37 mouse cellular contexts compared by ENCODE assay signal in the genomic region with DNA sequence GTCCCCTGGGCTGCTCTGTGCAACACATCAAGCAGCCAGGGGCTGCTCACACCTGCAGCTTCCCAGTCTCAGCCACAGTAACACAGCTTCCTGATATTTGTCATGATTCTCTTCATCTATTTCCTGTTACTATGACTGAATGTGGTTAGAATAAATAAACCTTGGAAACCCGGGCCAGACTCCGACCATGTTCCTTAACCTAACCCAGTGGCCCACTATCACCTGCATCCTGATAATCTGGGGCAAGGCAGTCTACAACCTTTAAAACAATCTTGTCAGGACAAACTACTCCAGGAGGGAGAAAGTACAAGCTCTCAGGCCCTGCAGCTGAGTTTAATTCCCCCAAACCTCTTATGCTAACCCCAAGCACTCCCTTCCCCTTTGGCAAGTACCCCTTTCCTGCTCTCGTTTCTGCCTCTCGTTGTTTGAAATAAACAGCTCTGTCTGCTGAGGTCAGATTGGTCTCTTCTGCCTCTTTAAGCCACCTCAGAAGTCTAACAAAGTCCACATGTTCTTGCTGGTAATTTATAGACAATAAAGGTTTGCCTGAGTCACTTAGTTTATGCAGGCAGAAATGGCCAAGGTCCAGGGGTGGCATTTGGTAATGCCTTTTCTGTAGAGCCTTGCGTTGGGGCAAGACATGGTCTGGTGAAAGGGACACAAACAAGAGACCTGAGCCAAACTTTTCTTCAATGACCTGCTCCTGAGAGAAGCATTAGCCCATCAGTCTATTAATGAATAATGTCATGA. TPM values are rescaled to one million over a fixed set of nuclear protein-coding genes. Genes with fewer than 3 reads are reported as not detected.
A peak's percentile ranks its signal among the peaks of the same experiment; 100 is the strongest.
DNase-seq lines count a peak whose midpoint lies in the region; ATAC-seq lines count a peak whose summit lies in the region.
"Had no signal": no experiment of that assay in that cellular context is flagged by ENCODE, and none has a peak within 500 bp of the region (broad histone marks: within the 10 kb centered on the region; RNA-seq: fewer than 3 reads in every experiment).

No protein-coding gene starts in this region.

- WGBS in large intestine, adult 2 months: 10% methylated on average over 5 of the region's 5 CpGs

- ATAC-seq in hematopoietic stem cell, adult 5-6 weeks (replicated peaks in 1 of 2; ENCODE audit: insufficient read depth in 1 of 2, low FRiP score in 2 of 2, low TSS enrichment in 1 of 2, low read depth in 1 of 2, poor library complexity in 2 of 2, severe bottlenecking in 2 of 2): peak; percentile 20 to 24
- ATAC-seq: forebrain, embryonic 13.5 days; Patski had no signal

- DNase-seq in 416B (ENCODE audit: low read depth) (peak; percentile 36), A20 (ENCODE audit: low read depth, low spot score) (peak; percentile 51)
- peak; percentile 56 for DNase-seq in large intestine, adult 2 months (ENCODE audit: low read depth, low spot score)
- DNase-seq in urinary bladder, postnatal 25 days (ENCODE audit: low spot score): no peak
- no peak for DNase-seq in layer of hippocampus, postnatal 10 days (ENCODE audit: low spot score in 2 of 2)
- DNase-seq in lung, postnatal 36 days: no peak
- DNase-seq in cerebellum, adult 18-20 months: no peak
- DNase-seq: adrenal gland, postnatal 10 days; cerebellum, adult 11 months; cerebellum, postnatal 10 days; gastrocnemius, postnatal 14 days; heart, adult 11 months; heart, postnatal 4 days; kidney, adult 9 months; kidney, postnatal 10 days; layer of hippocampus, adult 9-11 months; midbrain, embryonic 14.5 days had no signal

RNA-seq across cellular contexts. Expression of gene Prss39, which starts 16.1 kb away (rescaled TPM):
- 0.40 TPM in 1 of 2 replicates, not detected in the other for total RNA-seq in hematopoietic stem cell, adult 5-6 weeks (2017)
- 0.06 TPM in 1 of 2 replicates, not detected in the other for polyA plus RNA-seq in large intestine, adult 2 months (2012; rRNA removed)
- not detected for total RNA-seq in layer of hippocampus, postnatal 10 days (2021)
- total RNA-seq: adrenal gland, postnatal 10 days; gastrocnemius, postnatal 14 days; heart, postnatal 4 days; left cerebral cortex, adult 18-20 months; left cerebral cortex, postnatal 25 days; MEL; monocyte, adult 5-6 weeks had no signal
- polyA plus RNA-seq: cortical plate, adult 2 months; embryonic facial prominence, embryonic 10.5 days; embryonic facial prominence, embryonic 15.5 days; forebrain, embryonic 13.5 days; heart, embryonic 12.5 days; heart, postnatal 0 days; hindbrain, embryonic 15.5 days; intestine, embryonic 14.5 days; limb, embryonic 12.5 days; liver, embryonic 11.5 days; liver, embryonic 16.5 days; lung, embryonic 16.5 days; midbrain, embryonic 14.5 days; neural tube, embryonic 15.5 days; Patski; stomach, embryonic 14.5 days had no signal

RNA-seq across cellular contexts. Expression of gene Ptpn18, which starts 22.5 kb away (rescaled TPM):
- 186 and 621 TPM in 2 replicates for total RNA-seq in hematopoietic stem cell, adult 5-6 weeks (2017)
- polyA plus RNA-seq in large intestine, adult 2 months (2012; rRNA removed): 64.2 and 84.7 TPM in 2 replicates
- 1 to 10 TPM; 3.3 to 3.8 TPM for total RNA-seq in layer of hippocampus, postnatal 10 days (2021)

RNA-seq across cellular contexts. Expression of gene Imp4, which starts 42.4 kb away (rescaled TPM):
- 23.6 and 36.7 TPM in 2 replicates for total RNA-seq in hematopoietic stem cell, adult 5-6 weeks (2017)
- 36.5 and 52.1 TPM in 2 replicates for polyA plus RNA-seq in large intestine, adult 2 months (2012; rRNA removed)
- 10 to 100 TPM; 28.5 to 29.6 TPM for total RNA-seq in layer of hippocampus, postnatal 10 days (2021)

RNA-seq across cellular contexts. Expression of gene Ccdc115, which starts 42.6 kb away (rescaled TPM):
- total RNA-seq in hematopoietic stem cell, adult 5-6 weeks (2017): 49.9 and 52.8 TPM in 2 replicates
- polyA plus RNA-seq in large intestine, adult 2 months (2012; rRNA removed): 16.6 and 20.1 TPM in 2 replicates
- total RNA-seq in layer of hippocampus, postnatal 10 days (2021): 10 to 100 TPM; 18.6 to 21.9 TPM

RNA-seq across cellular contexts. Expression of gene Cfc1, which starts 53.4 kb away (rescaled TPM):
- total RNA-seq in hematopoietic stem cell, adult 5-6 weeks (2017): 0.40 and 1.9 TPM in 2 replicates
- polyA plus RNA-seq in large intestine, adult 2 months (2012; rRNA removed): not detected in 2 replicates
- not detected for total RNA-seq in layer of hippocampus, postnatal 10 days (2021)
- total RNA-seq: adrenal gland, postnatal 10 days; gastrocnemius, postnatal 14 days; heart, postnatal 4 days; left cerebral cortex, adult 18-20 months; left cerebral cortex, postnatal 25 days; MEL; monocyte, adult 5-6 weeks had no signal
- polyA plus RNA-seq: cortical plate, adult 2 months; forebrain, embryonic 13.5 days; heart, postnatal 0 days; limb, embryonic 12.5 days; liver, embryonic 11.5 days; liver, embryonic 16.5 days; lung, embryonic 16.5 days; midbrain, embryonic 14.5 days; Patski had no signal

Comparison
In these comparisons a context has a peak if more than half of its experiments do, and no peak if none do; other contexts are left out.
1. DNase-seq: peak in 416B (single experiment), A20 (single experiment) and large intestine, adult 2 months (single experiment); none in urinary bladder, postnatal 25 days (single experiment), layer of hippocampus, postnatal 10 days (0 of 2), lung, postnatal 36 days (single experiment) and cerebellum, adult 18-20 months (0 of 2).
2. RNA of gene Ptpn18, which starts 22.5 kb away (total RNA-seq): 186 to 621 TPM in hematopoietic stem cell, adult 5-6 weeks; 3.3 to 3.8 TPM in layer of hippocampus, postnatal 10 days; every median in the first group is over 10 times any median in the second.